ENCODE assay signal across 11 mouse cellular contexts in genomic region chr9:40556396-40556795, GRCm38 (mm10).
"Had no signal": no experiment of that assay in that cellular context is flagged by ENCODE, and none has a peak within 500 bp of the region (broad histone marks: within the 10 kb centered on the region; RNA-seq: fewer than 3 reads in every experiment).

No protein-coding gene starts in this region.

- DNase-seq: liver, postnatal 0 days; lung, adult 2 months; lung, postnatal 4 days; retina, postnatal 1 day; right cerebral cortex, adult 18-20 months; right cerebral cortex, postnatal 25 days; right cerebral cortex, postnatal 4 days; spleen, adult 18-20 months; thymus, adult 18-20 months; thymus, postnatal 14 days; thymus, postnatal 36 days had no signal
